Mouse (Mus musculus) lung, embryonic 15.5 days (tissue): Measurements from ENCODE around the gene Coro2b. TPM values are rescaled to one million over a fixed set of nuclear protein-coding genes. Genes with fewer than 3 reads are reported as not detected.
A peak's percentile ranks its signal among the peaks of the same experiment; 100 is the strongest.

Experiments used
- ATAC-seq: fragments of 200-750 bp; cut with Nextera tagmentation; 2 replicates; pipeline ENCODE4 v1.8.0; 2017; ENCODE audit warnings: moderate number of reproducible peaks, borderline replicate concordance; ENCODE audit not compliant: low FRiP score, low TSS enrichment; ENCODE audit errors: extremely low read depth
- H3K27ac ChIP-seq: fragments of 300-500 bp; sonication (generic); 2 replicates; pipeline ENCODE4 v1.5.1; 2015; ENCODE audit warnings: moderate library complexity, mild to moderate bottlenecking, inconsistent platforms
- H3K27me3 ChIP-seq: fragments of 300-500 bp; sonication (generic); 2 replicates; pipeline ENCODE4 v1.6.1; 2015; ENCODE audit warnings: inconsistent platforms
- H3K36me3 ChIP-seq: fragments of 300-500 bp; sonication (generic); 2 replicates; pipeline ENCODE4 v1.6.1; 2015; ENCODE audit warnings: inconsistent platforms
- H3K4me1 ChIP-seq: fragments of 300-500 bp; sonication (generic); 2 replicates; pipeline ENCODE4 v1.6.1; 2015; ENCODE audit warnings: inconsistent platforms
- H3K4me2 ChIP-seq: fragments of 300-500 bp; sonication (generic); 2 replicates; pipeline ENCODE4 v1.6.1; 2015; ENCODE audit warnings: inconsistent platforms, mild to moderate bottlenecking, moderate library complexity
- H3K4me3 ChIP-seq: fragments of 300-500 bp; sonication (generic); 2 replicates; pipeline ENCODE4 v1.5.1; 2015; ENCODE audit warnings: mild to moderate bottlenecking, inconsistent platforms
- H3K9ac ChIP-seq: fragments of 300-500 bp; sonication (generic); 2 replicates; pipeline ENCODE4 v1.6.1; 2015; ENCODE audit warnings: inconsistent platforms
- H3K9me3 ChIP-seq: fragments of 300-500 bp; sonication (generic); 2 replicates; pipeline ENCODE4 v1.6.1; 2016; ENCODE audit warnings: inconsistent platforms
- WGBS: fragments of 180-500 bp; shearing (Covaris S2); methylation state at CpG from one replicate; pipeline ENCODE4 v1.1.7; 2015; 5-methylcytosine and 5-hydroxymethylcytosine counted together
- polyA plus RNA-seq: library from polyadenylated mRNA; unstranded; fragments of >200 nt; fragmentation: Nextera tagmentation; extraction: Ambion mirVana; gene quantifications from 2 replicates; pipeline ENCODE4 v1.2.1, GENCODE M21; 2015

Gene Coro2b
- polyA plus RNA-seq, 1 experiment from 2014 or later: 22.8 TPM

- no peak overlapping the region for H3K4me2 ChIP-seq
- no peaks in the 10 kb centered on the region for H3K9me3 ChIP-seq
- H3K27ac ChIP-seq: peak overlapping the region; percentile 72
- ATAC-seq: no peak
- H3K27me3 ChIP-seq: no peaks in the 10 kb centered on the region
- H3K9ac ChIP-seq: no peak overlapping the region
- no peak overlapping the region for H3K4me3 ChIP-seq
- peaks cover 81% of the 10 kb centered on the region for H3K4me1 ChIP-seq
- whole genome bisulfite sequencing: 76% methylated on average over 9 of the region's 9 CpGs
- peaks cover 48% of the 10 kb centered on the region for H3K36me3 ChIP-seq
These were observed 164.2 kb downstream of the Coro2b start for GRCm38 (mm10) chr9:62372556-62373221.

GRCm38 (mm10) chr9:62371745-62372555, 164.9 kb downstream of the Coro2b start:
- ATAC-seq: no peak
- Histone ChIP-seq H3K9me3 (no peaks in the 10 kb centered on the region), H3K36me3 (peaks cover 41% of the 10 kb centered on the region), H3K4me3 (no peak overlapping the region), H3K27ac (peak overlapping the region; percentile 14; the same call in 1 of the 2 replicates), H3K27me3 (no peaks in the 10 kb centered on the region), H3K4me2 (no peak overlapping the region), H3K4me1 (peaks cover 89% of the 10 kb centered on the region), H3K9ac (no peak overlapping the region)
- 58% methylated on average over 16 of the region's 16 CpGs for WGBS

GRCm38 (mm10) chr9:62370648-62371280, 166.1 kb downstream of the Coro2b start:
- Histone ChIP-seq H3K4me2 (no peak overlapping the region), H3K27ac (no peak overlapping the region), H3K27me3 (no peaks in the 10 kb centered on the region), H3K9ac (no peak overlapping the region), H3K4me3 (no peak overlapping the region), H3K4me1 (peaks cover 95% of the 10 kb centered on the region), H3K36me3 (peaks cover 31% of the 10 kb centered on the region), H3K9me3 (no peaks in the 10 kb centered on the region)
- 58% methylated on average over 6 of the region's 6 CpGs for WGBS
- no peak for ATAC-seq

- H3K9me3 ChIP-seq: no peaks in the 10 kb centered on the region
- no peak overlapping the region for H3K4me2 ChIP-seq
- no peak overlapping the region for H3K9ac ChIP-seq
- ATAC-seq: no peak
- peaks cover 95% of the 10 kb centered on the region for H3K4me1 ChIP-seq
- H3K36me3 ChIP-seq: peaks cover 25% of the 10 kb centered on the region
- no peaks in the 10 kb centered on the region for H3K27me3 ChIP-seq
- H3K27ac ChIP-seq: no peak overlapping the region; the same call in 1 of the 2 replicates
- H3K4me3 ChIP-seq: no peak overlapping the region
- WGBS: 60% methylated on average over 9 of the region's 9 CpGs
These were observed 166.7 kb downstream of the Coro2b start for GRCm38 (mm10) chr9:62370186-62370585.

Other genes starting within 250 kb of the Coro2b start
- gene Anp32a, start 195.8 kb downstream of the Coro2b start, polyA plus RNA-seq: 182 and 184 TPM in 2 replicates
- 0.45 and 0.47 TPM in 2 replicates for gene Itga11, start 140.8 kb upstream of the Coro2b start, polyA plus RNA-seq